Mouse (Mus musculus): Measurements from ENCODE around the gene Prpf40a. TPM values are rescaled to one million over a fixed set of nuclear protein-coding genes. Genes with fewer than 3 reads are reported as not detected.

Prpf40a gene
- total RNA-seq (2023; ENCODE audit: inconsistent age) = 84.0 to 90.5 TPM (median 88.3 TPM) in 4 replicates

GRCm38 (mm10) chr2:53190684-53191511 lies at the start of gene Prpf40a:
Gene Prpf40a (minus strand): TSS chr2:53191284.

DNA sequence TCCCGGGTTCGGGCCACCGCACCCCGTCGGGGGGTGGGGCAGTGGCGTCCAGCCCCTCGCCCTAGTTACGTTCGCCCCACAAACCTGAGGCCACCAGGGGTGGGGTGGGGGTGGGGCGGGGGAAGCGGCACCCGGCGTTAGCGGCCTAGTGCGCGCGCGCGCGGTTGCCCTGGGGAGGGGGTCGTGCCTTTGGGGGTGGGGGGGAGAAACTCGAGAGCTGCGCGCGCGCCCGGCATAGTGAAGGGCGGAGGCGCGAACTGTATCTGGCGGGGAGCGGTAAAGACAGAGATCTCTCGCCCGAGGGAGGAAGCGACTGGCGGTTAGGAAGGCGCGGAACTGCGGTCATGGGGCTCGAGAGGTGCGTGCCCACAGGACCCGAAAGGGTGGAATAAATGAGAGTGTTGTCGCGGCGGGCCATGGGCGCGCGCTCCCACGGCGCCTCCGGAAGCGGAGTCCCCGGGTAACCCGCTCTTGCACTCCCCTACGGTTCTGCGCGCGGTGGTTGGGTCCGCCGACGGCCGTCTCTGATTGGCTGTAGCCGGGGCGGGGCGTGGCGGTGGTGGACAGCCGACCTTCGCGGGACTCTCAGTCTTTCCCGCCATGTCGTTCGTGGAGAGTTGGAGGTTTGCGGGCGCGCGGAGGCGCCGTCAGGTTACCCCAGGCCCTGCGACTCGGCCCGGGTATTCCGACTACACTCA lies 588 bp upstream of the Prpf40a start, which contains the start of gene Arl6ip6:
Gene Arl6ip6, plus strand, starts transcription at position 204 of the 698 bp plus-strand sequence.

Other genes with a start within 250 kb of the Prpf40a start
- 21.6 to 31.0 TPM (median 26.5 TPM) in 4 replicates for gene Arl6ip6, start 442 bp upstream of the Prpf40a start, total RNA-seq (2023; ENCODE audit: inconsistent age)